Mouse (Mus musculus) lung, adult 18-20 months (tissue): ENCODE results near the gene Evpl.
A peak's percentile ranks its signal among the peaks of the same experiment; 100 is the strongest.

ENCODE experiments used
- DNase-seq, 2 experiments: peaks; one replicate each; pipeline ENCODE4 v3.0.0; 2022; ENCODE audit warnings: mixed read lengths in 2 of 2

Gene Evpl

DNA sequence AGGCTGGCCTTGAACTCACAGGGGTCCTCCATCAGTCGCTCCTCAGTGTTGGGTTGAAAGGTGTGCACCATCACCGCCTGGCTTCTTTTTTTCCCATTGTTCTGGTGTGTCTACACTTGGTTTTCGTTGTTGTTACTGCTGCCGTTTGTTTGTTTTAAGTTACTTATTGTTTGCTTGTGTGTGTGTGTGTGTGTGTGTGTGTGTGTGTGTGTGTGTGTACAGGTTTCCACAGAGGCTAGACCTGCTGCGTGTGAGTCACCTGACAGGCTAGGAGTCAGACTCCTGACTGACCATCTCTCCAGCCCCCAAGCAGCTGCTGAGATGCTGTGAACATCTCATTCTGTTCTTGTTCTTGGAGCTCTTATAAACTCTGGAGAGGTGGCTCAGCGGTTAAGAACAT is 25.0 kb downstream of the Evpl start:
- DNase-seq = no peak

DNA sequence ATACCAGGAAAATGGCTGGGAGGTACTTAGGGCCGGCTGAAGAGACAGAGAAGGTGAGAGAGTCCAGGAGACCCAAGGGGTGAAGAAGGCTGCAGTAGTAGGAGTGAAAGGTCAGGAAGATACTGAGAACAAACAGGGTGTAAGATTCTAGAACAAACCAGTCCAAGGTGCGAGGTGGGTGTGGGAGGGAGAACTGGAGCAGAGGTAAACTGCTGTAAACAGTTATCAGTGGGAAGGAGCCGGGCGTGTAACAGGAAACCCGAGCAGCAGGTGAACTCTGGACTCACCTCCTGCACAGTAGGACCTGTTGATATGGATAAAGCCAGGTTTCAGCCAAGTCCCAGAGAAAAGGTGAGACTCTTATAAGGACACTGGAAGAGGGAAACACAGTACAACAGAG is 27.2 kb downstream of the Evpl start:
- DNase-seq = no peak

DNA sequence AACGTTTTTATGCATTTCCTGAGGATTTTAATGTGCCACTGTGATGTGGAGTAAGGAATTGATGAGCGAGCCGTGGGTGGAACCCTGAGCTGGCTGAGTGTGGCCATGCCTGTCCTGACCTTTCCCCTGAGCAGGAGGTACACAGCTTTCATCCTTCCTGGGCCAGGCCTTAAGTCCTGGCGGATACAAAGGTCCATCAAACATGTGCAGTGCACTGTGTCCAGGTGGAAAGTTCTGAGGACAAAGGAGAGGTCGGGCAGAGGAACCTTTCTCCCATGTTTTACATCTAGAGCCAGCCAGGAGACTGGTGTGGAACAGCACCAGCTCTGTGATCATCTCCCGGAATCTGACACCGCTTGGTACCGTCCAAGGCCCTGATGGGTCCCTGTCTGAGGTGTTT is 28.6 kb downstream of the Evpl start:
- DNase-seq = no peak

DNA sequence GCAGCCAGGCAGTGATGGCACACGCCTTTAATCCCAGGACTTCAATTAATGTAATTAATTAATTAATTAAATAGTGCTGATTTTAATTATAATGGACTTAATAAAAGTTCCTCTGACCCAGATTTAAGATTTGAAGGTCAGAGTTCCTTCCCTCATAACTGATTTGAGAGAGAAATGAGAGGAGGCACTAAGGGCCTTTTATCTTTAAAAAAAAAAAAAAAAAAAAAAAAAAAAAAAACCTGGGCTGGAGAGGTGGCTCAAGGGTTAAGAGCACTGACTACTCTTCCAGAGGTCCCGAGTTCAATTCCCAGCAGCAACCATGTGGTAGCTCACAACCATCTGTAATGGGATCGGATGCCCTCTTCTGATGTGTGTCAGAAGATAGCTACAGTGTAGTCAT is 29.2 kb downstream of the Evpl start:
- DNase-seq = no peak

DNA sequence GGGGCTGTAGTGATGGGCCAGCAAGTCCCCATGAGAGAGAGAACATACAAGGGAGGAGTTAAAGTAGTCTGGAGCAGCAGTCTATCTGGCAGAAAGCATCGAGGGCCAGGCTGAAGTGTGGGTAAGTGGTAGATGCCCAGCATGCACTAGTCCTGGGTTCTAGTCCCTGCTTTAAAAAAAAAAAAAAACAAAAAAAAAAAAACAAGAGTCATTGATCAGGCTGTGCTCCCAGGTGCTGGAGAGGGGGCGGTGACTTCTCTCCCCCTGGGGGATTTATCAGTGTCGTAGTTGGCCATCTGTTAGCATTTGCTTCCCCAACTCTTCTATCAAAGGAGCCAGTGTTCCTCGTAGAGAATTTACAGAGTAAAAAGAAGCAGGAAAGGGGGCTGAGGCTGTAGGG is 31.2 kb downstream of the Evpl start:
- DNase-seq = no peak

DNA sequence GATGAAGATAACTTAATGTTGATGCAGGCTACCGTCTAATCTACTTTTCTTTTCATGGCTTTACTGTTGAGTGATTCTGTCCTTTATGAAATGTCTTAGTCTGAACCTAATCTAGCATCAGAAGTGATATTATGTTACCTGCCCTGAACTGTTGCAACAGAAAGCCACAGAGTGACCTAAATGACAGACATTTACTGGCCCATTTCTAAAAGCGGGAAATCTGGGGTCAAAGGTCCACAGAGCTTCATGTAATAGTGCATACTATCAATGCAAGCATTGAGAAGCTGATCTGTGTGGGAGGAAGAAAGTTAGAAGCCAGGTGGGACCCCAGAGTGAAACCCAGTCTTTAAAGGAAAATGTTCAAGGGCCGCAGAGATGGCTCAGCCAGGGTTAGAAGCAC is 34.7 kb downstream of the Evpl start:
- DNase-seq = no peak

DNA sequence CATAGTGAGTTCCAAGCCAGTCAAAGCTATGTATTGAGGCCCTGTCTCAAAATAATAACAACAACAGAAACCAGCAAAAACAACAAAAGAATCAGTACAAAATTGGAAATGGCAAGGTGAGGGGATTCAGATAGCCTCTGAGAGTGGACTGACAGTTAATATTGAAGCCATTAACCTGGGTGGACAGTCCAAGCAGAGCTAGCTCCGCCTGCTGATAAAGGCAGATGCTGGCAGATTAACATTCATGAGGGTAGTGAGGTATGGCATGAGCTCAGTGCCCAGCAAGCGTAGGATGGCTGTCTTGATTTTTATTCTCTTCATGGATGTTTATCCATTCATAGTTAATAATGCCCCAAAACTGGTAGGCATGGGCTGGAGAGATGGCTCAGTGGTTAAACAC is 36.7 kb downstream of the Evpl start:
- no peak for DNase-seq

DNA sequence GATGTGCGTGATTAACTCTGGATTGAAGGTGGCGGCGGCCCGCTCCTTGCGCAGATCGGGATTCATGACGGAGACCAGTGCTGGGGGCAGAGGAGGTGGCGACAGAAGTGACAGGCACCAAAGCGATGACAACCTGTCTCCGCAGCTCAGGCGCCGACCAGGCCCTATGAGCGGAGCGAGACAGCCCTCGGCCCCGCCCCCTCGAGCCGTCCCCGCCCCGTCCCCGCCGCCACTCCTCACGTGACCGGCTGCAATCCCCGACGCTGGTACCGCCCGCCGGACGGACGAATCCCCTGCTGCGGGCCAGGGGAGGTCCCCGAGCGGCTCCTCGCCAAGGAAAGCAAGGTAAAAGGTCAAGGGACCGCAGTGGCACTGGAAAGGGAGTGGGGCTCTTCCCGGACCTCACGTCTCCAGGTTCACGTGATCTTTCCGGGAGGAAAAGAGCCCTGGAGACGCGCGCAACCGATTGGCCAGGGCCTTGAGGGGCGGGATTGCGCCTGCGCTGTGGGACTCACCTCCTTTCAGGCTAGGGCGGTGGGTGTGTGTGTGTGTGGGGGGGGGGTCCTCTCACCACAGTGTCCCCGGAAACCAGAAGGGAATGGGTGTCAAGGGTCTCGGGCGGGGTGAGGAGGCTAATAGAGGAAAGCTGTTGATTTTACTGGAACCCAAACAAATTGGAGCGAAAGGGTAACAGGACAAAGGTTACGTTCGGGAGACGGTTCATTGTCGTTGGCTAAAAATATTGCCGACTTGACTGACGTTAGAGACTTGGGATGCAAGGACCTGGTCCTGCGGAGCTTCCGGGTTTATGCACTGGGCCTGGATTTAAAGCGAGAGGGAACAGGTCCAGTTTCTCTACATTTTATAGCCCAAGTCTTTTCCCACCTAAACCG is 39.0 kb downstream of the Evpl start, which contains the start of the genes Ten1 and Acox1:
Gene Ten1 (plus strand): TSS at position 217 of the 893 bp plus-strand sequence.
Gene Acox1 (minus strand): TSS at position 407 of the 893 bp plus-strand sequence.
- peak; percentile 98 for DNase-seq

DNA sequence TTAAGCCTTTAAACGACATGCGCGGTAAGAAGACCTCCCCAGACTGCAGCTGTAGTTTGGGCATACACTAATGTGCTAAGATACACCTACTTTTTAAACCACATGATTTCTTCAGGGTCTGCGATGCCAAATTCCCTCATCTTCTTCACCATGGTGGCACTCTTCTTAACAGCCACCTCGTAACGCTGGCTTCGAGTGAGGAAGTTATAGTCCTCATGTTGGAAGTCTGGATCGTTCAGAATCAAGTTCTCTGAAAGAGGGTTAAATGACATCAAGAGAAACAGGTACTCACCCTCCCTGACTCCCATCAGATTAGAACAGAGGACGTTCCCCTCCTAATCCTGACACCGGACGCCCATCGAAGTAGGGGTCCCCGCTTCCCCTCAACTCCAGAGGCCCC is 39.7 kb downstream of the Evpl start:
- DNase-seq = no peak

DNA sequence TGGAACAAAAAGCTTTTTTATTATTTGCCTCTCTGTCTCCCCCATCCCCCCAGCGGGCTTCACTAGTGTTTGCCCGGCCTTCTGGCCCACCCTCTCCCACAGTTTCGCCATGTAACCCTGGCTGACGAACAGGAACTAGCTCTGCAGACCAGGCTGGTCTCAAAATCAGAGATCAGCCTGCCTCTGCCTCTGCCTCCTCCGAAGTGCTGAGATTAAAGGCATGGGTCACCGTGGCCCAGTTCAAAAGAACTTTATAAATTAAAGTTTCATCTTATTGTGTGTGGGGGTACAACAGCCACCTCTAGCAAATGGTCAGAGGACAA is 40.3 kb downstream of the Evpl start:
- no peak for DNase-seq

DNA sequence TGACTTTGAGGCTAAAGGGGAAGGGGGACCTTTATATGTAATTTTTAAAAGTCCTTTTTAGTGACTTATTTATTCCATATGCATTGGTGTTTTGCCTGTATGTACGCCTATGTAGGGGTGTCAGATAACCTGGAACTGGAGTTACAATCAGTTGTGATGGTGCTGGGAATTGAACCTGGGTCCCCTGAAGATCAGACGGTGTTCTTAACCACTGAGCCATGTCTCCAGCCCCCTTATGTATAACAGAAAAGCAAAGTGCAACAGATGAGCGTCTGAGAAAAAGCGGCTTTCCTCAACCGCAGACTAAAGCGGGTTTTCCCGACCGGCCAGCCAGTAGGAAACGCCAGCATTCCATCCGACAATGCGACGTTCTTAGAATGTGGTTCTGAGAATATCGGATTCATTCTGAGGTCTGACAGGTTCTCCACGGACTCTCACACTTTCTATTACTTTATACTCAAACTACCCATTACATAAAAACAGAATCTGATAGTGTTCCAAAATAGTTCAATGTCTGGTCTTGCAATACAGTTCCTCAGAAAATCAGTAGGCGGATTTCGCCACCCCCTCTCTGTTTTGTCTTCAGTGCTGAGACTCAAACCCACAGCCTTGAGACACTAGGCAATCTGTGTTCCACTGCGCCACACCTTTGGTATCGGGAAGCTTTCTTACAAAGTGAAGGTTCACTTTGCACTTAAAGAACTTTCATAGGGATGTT is 40.9 kb downstream of the Evpl start:
- no peak for DNase-seq

DNA sequence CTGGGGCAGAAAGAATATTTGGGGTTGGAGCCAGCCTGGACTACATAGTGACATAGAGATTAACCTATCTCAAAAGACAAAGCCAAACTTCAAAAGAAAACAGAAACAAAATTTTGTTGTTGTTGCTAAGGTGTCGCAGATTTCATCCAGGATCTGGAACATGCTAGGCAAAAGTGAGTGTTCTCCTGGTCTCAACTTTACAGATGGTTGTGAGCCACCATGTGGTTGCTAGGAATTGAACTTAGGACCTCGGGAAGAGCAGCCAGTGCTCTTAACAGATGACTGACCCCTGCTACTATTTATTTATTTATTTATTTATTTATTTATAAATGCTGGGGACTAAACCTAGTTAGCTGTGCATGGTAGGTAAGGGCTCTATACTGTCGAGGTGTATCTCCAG is 41.5 kb downstream of the Evpl start:
- DNase-seq = no peak

DNA sequence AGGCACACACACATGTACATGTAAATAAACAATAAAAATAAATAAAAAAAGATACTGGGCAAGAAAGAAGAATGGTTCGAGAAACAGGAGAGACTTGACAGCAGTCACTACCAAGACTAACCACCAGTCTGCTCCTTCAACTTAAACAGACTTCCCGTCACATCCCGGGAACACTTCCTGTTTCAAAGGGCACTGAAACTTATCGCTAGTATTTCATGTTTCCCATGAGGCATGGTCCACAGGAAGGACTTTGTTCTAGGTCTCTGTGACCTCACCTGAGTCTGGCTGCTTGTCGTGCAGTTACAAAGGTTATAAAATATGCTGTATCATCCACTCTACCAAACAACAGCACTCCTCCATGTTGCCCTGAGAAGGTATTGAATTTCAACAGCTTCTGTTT is 42.6 kb downstream of the Evpl start:
- no peak for DNase-seq

DNA sequence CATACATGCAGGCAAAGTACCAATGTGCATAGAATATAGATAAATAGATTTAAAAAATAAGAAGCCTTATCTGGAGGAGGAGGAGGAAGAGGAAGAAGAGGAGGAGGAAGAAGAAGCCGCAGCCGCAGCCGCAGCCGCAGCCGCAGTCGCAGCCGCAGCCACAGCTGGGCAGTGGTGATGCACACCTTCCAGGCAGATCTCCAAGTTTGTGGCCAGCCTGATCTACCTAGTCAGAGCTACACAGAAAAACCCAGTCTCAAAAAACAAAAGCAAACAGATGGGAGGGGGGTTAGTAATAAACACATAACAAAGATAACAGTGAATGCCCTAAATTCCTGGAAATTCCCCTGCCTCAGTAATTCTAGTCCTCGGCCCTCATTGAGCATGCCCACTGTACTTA is 43.3 kb downstream of the Evpl start:
- no peak for DNase-seq

DNA sequence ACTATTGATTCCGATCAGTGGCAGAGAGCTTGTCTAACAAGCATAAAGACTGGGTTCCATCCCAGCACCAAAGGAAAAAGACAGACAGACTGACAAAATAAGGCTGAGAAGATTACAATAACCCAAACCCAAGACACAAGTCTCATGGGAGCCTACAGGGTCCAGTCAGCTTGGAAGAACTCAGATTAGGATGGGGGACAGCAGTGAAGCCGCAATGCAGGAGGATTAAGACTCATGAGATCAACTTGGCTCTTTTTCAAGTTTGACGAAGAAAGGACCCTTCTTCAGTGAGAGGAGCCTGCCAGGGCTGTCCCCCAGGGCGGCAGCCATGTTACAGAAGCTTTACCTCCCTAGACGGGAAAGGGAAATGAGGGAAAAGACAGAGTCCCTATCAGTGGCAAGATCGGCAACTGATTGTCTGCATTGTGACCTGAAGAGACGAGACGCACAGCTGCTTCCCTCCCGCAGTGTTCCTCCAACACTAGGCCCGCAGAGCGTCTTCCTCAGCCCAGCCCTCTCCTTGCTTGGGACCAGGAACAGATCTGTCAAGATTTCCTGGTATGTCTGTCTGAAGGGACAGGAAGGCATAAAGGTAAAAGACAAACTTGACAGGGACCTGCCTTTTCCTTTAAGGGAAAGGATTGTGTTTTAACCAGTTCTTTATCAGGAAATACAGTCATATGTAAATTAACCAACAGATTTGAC is 50.5 kb downstream of the Evpl start:
- DNase-seq = no peak

DNA sequence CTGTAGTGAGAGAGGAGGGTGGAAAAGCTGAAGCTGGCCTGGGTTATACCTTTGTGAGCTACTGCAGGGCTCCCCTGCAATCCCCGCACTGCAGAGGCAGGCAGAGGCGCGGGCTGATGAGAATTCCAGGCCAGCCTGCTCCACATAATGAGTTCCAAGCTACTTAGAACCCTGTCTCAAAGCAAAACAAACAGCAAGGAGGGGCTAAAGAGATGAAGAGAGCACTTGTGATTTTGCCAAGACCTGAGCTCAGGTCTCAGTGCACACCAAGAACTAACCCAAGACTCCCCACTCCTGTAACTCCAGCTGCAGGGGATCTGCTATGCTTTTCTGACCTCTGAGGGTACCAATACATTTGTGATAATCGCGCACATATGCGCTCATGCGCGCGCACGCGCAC is 51.5 kb downstream of the Evpl start:
- peak in 1 of 2 experiments; percentile 52 for DNase-seq

DNA sequence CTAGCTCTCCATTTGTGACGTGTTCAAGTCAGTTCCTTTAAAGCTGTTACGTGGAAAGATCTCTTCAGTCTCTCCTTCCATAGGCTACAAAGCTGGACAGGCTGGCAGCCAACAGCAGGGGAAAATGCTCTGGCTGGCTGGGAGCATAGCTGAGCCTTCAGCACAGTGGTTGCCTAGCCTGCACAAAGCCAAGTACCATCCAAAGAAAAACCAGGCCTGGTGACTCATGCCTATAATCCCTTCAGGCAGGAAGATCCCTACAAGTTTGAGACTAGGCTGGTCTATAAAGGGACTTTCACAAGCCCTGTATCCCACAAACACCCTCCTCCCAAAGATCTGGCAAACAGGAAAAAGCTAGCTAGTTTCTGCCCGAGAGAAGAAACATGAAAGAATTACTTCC is 52.0 kb downstream of the Evpl start:
- no peak for DNase-seq

DNA sequence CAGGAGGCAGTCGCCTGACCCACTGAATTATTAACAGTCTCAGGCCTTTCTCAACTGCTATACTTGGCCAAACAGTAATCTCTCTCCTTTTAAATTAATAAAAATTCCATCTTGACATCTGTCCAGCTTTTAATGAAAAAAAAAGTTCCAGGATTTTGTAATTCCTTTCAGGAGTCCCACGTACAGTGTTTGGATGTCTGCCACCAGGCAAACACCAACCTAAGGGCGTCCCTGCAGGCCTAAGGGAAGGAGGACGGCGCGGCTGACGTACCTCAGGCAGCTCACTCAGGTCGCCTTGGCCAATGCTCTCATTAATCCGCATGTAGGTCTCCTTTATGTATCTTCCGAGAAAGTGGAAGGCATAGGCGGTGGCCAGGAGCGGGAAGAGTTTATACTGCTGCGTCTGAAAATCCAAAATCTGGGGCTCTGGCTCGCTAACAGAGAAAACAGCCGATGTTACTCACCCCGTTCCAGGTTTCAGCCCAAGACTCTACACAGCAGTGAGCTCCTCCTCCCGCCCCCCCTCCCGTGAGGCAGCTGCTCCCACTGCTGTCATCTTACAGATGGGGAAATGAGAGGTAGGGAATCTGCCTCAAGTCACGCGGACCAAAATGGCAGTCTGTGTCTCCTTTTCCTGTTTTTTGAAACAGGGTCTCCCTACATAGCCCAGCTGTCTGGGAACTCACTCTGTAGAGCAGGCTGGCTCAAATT is 59.3 kb downstream of the Evpl start:
- DNase-seq = peak; percentile 63 to 77

DNA sequence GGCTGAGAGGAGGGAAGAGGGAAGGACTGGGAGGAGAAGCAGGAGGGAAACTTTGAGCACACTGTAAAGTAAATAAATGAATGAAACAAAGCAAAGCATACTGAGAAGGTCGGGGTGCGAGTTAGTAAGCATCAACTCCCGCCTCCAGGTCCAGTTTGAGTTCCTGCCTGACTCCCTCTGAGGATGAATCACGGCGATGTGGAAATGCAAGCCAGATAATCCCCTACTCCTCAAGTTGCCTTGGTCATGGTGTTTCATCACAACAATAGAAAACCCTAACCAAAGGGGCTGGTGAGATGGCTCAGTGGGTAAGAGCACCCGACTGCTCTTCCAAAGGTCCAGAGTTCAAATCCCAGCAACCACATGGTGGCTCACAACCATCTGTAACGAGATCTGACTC is 61.9 kb downstream of the Evpl start:
- DNase-seq = no peak

DNA sequence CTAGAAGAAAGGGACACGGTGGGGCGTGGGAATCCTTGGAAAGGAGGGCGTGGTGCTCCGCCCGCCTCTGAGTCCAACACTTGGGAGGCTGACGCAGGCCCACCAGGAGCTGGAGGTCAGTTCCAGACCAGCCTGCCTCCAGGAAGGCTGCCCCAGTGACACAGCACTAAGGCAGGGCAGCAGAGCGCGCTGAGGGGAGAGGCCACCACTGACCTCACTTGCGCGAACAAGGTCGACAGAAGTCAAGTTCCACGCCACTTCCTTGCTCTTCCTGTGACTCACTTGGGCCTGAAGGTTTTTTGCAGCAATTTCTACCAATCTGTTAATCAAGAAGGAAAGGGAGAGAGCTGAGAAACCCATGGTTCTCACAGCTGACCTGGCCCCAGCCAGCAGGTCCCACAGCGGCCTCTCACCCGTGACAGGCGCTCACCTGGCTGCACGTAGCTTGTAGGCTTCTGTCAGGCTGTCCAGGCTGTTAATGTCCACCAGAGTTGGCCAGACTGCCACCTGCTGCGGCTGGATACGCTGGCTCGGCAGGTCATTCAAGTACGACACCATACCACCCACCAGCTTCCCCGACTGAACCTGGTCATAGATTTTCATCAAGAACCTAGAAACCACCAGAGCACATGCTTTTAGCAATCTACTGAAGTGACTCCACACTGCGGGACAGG is 63.0 kb downstream of the Evpl start:
- no peak for DNase-seq

DNA sequence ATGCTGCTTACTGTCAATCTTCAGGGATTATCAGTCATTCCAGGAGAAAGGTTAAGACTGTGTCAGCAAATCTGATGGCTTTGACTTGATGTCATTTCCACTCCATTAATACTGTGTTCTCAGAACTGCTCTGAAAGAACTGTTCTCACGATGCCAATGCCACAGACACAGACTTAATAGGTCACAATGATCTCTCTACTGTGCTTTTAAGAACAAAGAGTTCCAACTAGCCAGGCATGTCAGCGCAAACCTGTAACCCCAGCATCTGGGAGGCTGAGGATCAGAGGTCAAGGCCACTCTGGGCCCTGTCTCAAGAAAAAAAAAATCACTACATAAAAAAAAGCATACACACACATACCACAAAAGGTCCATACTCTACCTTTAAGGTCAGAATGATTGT is 65.9 kb downstream of the Evpl start:
- no peak for DNase-seq
